In the genomic region with DNA sequence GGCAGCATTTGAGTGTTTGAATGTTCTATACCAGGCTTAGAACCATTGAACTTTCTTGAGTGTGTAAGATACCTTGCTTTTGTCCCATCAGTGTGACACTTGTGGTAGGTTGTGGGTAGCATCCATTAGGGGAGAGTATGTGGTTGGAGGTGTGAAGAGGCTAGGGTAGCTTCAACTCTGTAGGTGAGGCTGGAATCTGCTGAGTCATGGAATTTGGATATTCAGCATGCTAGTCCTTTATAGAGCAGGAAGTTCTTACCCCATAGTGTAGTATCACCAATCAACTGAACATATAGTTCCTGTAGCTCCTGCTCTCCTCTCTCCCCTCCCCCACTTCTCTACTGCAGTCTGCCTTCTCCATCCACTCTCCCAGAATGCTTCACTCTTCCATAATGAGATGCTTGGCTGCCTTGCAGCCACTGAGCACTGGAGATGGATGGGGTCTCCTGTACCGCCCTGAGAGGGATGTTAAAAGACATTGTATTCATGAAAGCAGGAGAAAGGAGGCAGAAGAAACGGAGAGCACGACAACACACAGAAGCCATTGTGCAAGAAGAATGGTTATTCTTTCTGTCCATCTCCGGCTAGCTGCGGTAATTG, we compare ENCODE assay signal across 19 mouse cellular contexts. TPM values are rescaled to one million over a fixed set of nuclear protein-coding genes. Genes with fewer than 3 reads are reported as not detected.
DNase-seq lines count a peak whose midpoint lies in the region; ATAC-seq and TF ChIP-seq lines count a peak whose summit lies in the region.
"Had no signal": no experiment of that assay in that cellular context is flagged by ENCODE, and none has a peak within 500 bp of the region (broad histone marks: within the 10 kb centered on the region; RNA-seq: fewer than 3 reads in every experiment).

No protein-coding gene starts in this region.

- 52% methylated on average over 5 of the region's 5 CpGs for WGBS in midbrain, embryonic 15.5 days
- 76% methylated on average over 5 of the region's 5 CpGs for WGBS in midbrain, embryonic 11.5 days
- WGBS in hindbrain, embryonic 10.5 days: 52% methylated on average over 5 of the region's 5 CpGs
- 67% methylated on average over 5 of the region's 5 CpGs for WGBS in midbrain, postnatal 0 days
- 75% methylated on average over 5 of the region's 5 CpGs for WGBS in liver, embryonic 12.5 days (ENCODE audit: insufficient replicate concordance)

- no peak for ATAC-seq in midbrain, embryonic 15.5 days (replicated peaks)
- no peak for ATAC-seq in midbrain, embryonic 11.5 days (ENCODE audit: low FRiP score)
- no peak; the same call in 1 of the 2 replicates for ATAC-seq in midbrain, postnatal 0 days (ENCODE audit: low FRiP score)
- no peak for ATAC-seq in liver, embryonic 12.5 days
- ATAC-seq: inflammation-experienced regulatory T-cells, adult 6 months had no signal

- DNase-seq in midbrain, embryonic 11.5 days (ENCODE audit: low spot score, missing footprints): no peak
- DNase-seq in brain, adult 2 months (ENCODE audit: low read depth, low spot score): peak; percentile 57
- peak; percentile 5 for DNase-seq in hindbrain, embryonic 10.5 days (ENCODE audit: low spot score)
- peak; percentile 66 for DNase-seq in midbrain, postnatal 0 days (ENCODE audit: low spot score)
- DNase-seq in cerebellum, postnatal 25 days: no peak
- DNase-seq in urinary bladder, adult 2 months (ENCODE audit: low spot score): no peak
- DNase-seq: adrenal gland, postnatal 25 days; heart, adult 2 months; kidney, adult 9 months; lung, postnatal 10 days; right cerebral cortex, adult 18-20 months; spleen, adult 18-20 months; thymus, postnatal 25 days had no signal

- no peak overlapping the region; the same call in 1 of the 2 replicates for H3K4me2 ChIP-seq in midbrain, embryonic 15.5 days
- H3K4me2 ChIP-seq in midbrain, embryonic 11.5 days: no peak overlapping the region
- no peak overlapping the region for H3K4me2 ChIP-seq in midbrain, postnatal 0 days (ENCODE audit: low read depth, low read length, poor library complexity, severe bottlenecking)
- no peak overlapping the region for H3K4me2 ChIP-seq in liver, embryonic 12.5 days
- H3K4me2 ChIP-seq: stomach, embryonic 15.5 days had no signal

- H3K36me3 ChIP-seq in midbrain, embryonic 15.5 days (replicated peaks): no peaks in the 10 kb centered on the region
- H3K36me3 ChIP-seq in midbrain, embryonic 11.5 days (ENCODE audit: control insufficient read depth, insufficient read depth, low read length): no peaks in the 10 kb centered on the region
- no peaks in the 10 kb centered on the region for H3K36me3 ChIP-seq in hindbrain, embryonic 10.5 days
- no peaks in the 10 kb centered on the region for H3K36me3 ChIP-seq in midbrain, postnatal 0 days (ENCODE audit: insufficient read depth, low read length)
- H3K36me3 ChIP-seq in liver, embryonic 12.5 days: no peaks in the 10 kb centered on the region
- H3K36me3 ChIP-seq: limb, embryonic 10.5 days; stomach, embryonic 15.5 days had no signal

- peaks cover 2% of the 10 kb centered on the region; the same call in 1 of the 2 replicates for H3K4me1 ChIP-seq in midbrain, embryonic 15.5 days
- H3K4me1 ChIP-seq in midbrain, embryonic 11.5 days (ENCODE audit: control insufficient read depth, insufficient read depth, low read length): no peaks in the 10 kb centered on the region
- peaks cover 12% of the 10 kb centered on the region for H3K4me1 ChIP-seq in hindbrain, embryonic 10.5 days (replicated peaks)
- no peaks in the 10 kb centered on the region for H3K4me1 ChIP-seq in midbrain, postnatal 0 days (ENCODE audit: insufficient read depth, low read length)
- H3K4me1 ChIP-seq in liver, embryonic 12.5 days: no peaks in the 10 kb centered on the region
- H3K4me1 ChIP-seq: stomach, embryonic 15.5 days had no signal

- no peak overlapping the region for H3K9ac ChIP-seq in midbrain, embryonic 15.5 days
- no peak overlapping the region for H3K9ac ChIP-seq in midbrain, embryonic 11.5 days (ENCODE audit: low read length)
- no peak overlapping the region for H3K9ac ChIP-seq in midbrain, postnatal 0 days (replicated peaks; ENCODE audit: low read length, poor library complexity, severe bottlenecking)
- no peak overlapping the region for H3K9ac ChIP-seq in liver, embryonic 12.5 days
- H3K9ac ChIP-seq: liver, embryonic 14.5 days; stomach, embryonic 15.5 days had no signal

- TF ChIP-seq CTCF in midbrain, postnatal 0 days (IDR thresholded peaks at IDR 0.05): no peak

- no peaks in the 10 kb centered on the region for H3K27me3 ChIP-seq in midbrain, embryonic 15.5 days (replicated peaks)
- H3K27me3 ChIP-seq in midbrain, embryonic 11.5 days (ENCODE audit: control insufficient read depth, insufficient read depth, low read length): no peaks in the 10 kb centered on the region
- H3K27me3 ChIP-seq in hindbrain, embryonic 10.5 days (ENCODE audit: insufficient read depth, poor library complexity, severe bottlenecking): no peaks in the 10 kb centered on the region
- H3K27me3 ChIP-seq in midbrain, postnatal 0 days (ENCODE audit: insufficient read depth, low read length): no peaks in the 10 kb centered on the region
- H3K27me3 ChIP-seq in liver, embryonic 12.5 days (replicated peaks): peaks cover 7% of the 10 kb centered on the region; the same call in 1 of the 2 replicates
- H3K27me3 ChIP-seq: stomach, embryonic 15.5 days had no signal

- no peaks in the 10 kb centered on the region for H3K9me3 ChIP-seq in midbrain, embryonic 15.5 days
- no peaks in the 10 kb centered on the region for H3K9me3 ChIP-seq in midbrain, embryonic 11.5 days (ENCODE audit: control insufficient read depth, low read length)
- no peaks in the 10 kb centered on the region for H3K9me3 ChIP-seq in hindbrain, embryonic 10.5 days
- no peaks in the 10 kb centered on the region for H3K9me3 ChIP-seq in midbrain, postnatal 0 days (ENCODE audit: low read length)
- no peaks in the 10 kb centered on the region for H3K9me3 ChIP-seq in liver, embryonic 12.5 days (replicated peaks)
- H3K9me3 ChIP-seq: limb, embryonic 10.5 days; stomach, embryonic 15.5 days had no signal

- H3K27ac ChIP-seq in midbrain, embryonic 15.5 days: no peak overlapping the region
- no peak overlapping the region for H3K27ac ChIP-seq in midbrain, embryonic 11.5 days (ENCODE audit: low read depth, low read length)
- H3K27ac ChIP-seq in hindbrain, embryonic 10.5 days: no peak overlapping the region
- no peak overlapping the region for H3K27ac ChIP-seq in midbrain, postnatal 0 days (ENCODE audit: low read depth, low read length)
- no peak overlapping the region for H3K27ac ChIP-seq in liver, embryonic 12.5 days
- H3K27ac ChIP-seq: heart, adult 2 months; limb, embryonic 10.5 days; liver, embryonic 14.5 days; stomach, embryonic 15.5 days had no signal

- 0 out of 2 replicates have a peak overlapping the region, but pooled peaks have one; percentile 3 for H3K4me3 ChIP-seq in midbrain, embryonic 15.5 days
- H3K4me3 ChIP-seq in midbrain, embryonic 11.5 days (ENCODE audit: low read depth, low read length): no peak overlapping the region
- H3K4me3 ChIP-seq in hindbrain, embryonic 10.5 days: no peak overlapping the region
- H3K4me3 ChIP-seq in midbrain, postnatal 0 days (ENCODE audit: low read depth, low read length): no peak overlapping the region
- H3K4me3 ChIP-seq in liver, embryonic 12.5 days: no peak overlapping the region
- H3K4me3 ChIP-seq: heart, adult 2 months; limb, embryonic 10.5 days; stomach, embryonic 15.5 days had no signal

RNA-seq across cellular contexts. Expression of a gene that starts 3.3 kb away (rescaled TPM):
- polyA plus RNA-seq in midbrain, embryonic 15.5 days (2015; fragmentation: Nextera tagmentation; extraction: Ambion mirVana): 46.7 and 52.2 TPM in 2 replicates
- 69.6 and 83.0 TPM in 2 replicates for polyA plus RNA-seq in midbrain, embryonic 11.5 days (2014; fragmentation: Nextera tagmentation; extraction: Ambion mirVana)
- polyA plus RNA-seq in hindbrain, embryonic 10.5 days (2016; fragmentation: Nextera tagmentation; extraction: Ambion mirVana): 45.7 and 46.9 TPM in 2 replicates
- 31.1 and 33.7 TPM in 2 replicates for total RNA-seq in midbrain, postnatal 0 days (2014; rRNA removed)
- polyA plus RNA-seq in midbrain, postnatal 0 days (2015; fragmentation: Nextera tagmentation; extraction: Ambion mirVana): 43.7 and 46.2 TPM in 2 replicates
- 5.5 and 6.4 TPM in 2 replicates for polyA plus RNA-seq in liver, embryonic 12.5 days (2016; fragmentation: Nextera tagmentation; extraction: Ambion mirVana)
- 12.9 and 16.1 TPM in 2 replicates for polyA plus RNA-seq in urinary bladder, adult 2 months (2012; rRNA removed)

Comparison
In these comparisons a context has a peak if more than half of its experiments do, and no peak if none do; other contexts are left out.
1. DNase-seq: peak in brain, adult 2 months (single experiment), hindbrain, embryonic 10.5 days (single experiment) and midbrain, postnatal 0 days (single experiment); none in midbrain, embryonic 11.5 days (single experiment), cerebellum, postnatal 25 days (0 of 2) and urinary bladder, adult 2 months (single experiment).